Mouse (Mus musculus) liver, embryonic 11.5 days (tissue): ENCODE measurements around the gene Mrps5. TPM values are rescaled to one million over a fixed set of nuclear protein-coding genes. Genes with fewer than 3 reads are reported as not detected.

ENCODE experiments used
- ATAC-seq: fragments of 200-750 bp; cut with Nextera tagmentation; replicated peaks from 2 replicates; pipeline ENCODE4 v1.8.0; 2017; ENCODE audit warnings: moderate number of reproducible peaks, mild to moderate bottlenecking, moderate TSS enrichment, moderate library complexity; ENCODE audit not compliant: low FRiP score
- DNase-seq: peaks from one replicate; pipeline ENCODE4 v3.0.0-alpha.2; 2017; ENCODE audit warnings: low spot score
- H3K27ac ChIP-seq: fragments of 300-500 bp; sonication (generic); 2 replicates; pipeline ENCODE4 v1.5.1; 2014; ENCODE audit warnings: mild to moderate bottlenecking, low read depth, low read length, control low read depth
- H3K27me3 ChIP-seq: fragments of 300-500 bp; sonication (generic); replicated peaks from 2 replicates; pipeline ENCODE4 v1.6.1; 2014; ENCODE audit warnings: low read length, mixed read lengths; ENCODE audit not compliant: control insufficient read depth, insufficient read depth
- H3K36me3 ChIP-seq: fragments of 300-500 bp; sonication (generic); 2 replicates; pipeline ENCODE4 v1.6.1; 2014; ENCODE audit warnings: mild to moderate bottlenecking, low read length, moderate library complexity, mixed read lengths; ENCODE audit not compliant: control insufficient read depth, insufficient read depth
- H3K4me1 ChIP-seq: fragments of 300-500 bp; sonication (generic); replicated peaks from 2 replicates; pipeline ENCODE4 v1.6.1; 2014; ENCODE audit warnings: low read length, mixed read lengths; ENCODE audit not compliant: control insufficient read depth, insufficient read depth
- H3K4me2 ChIP-seq: fragments of 300-500 bp; sonication (generic); 2 replicates; pipeline ENCODE4 v1.6.1; 2014; ENCODE audit warnings: mild to moderate bottlenecking, control low read depth, moderate library complexity
- H3K4me3 ChIP-seq: fragments of 300-500 bp; sonication (generic); 2 replicates; pipeline ENCODE4 v1.5.1; 2014; ENCODE audit warnings: low read depth, low read length, control low read depth
- H3K9ac ChIP-seq: fragments of 300-500 bp; sonication (generic); 2 replicates; pipeline ENCODE4 v1.6.1; 2014; ENCODE audit warnings: low read depth, low read length, control low read depth
- H3K9me3 ChIP-seq: fragments of 300-500 bp; sonication (generic); 2 replicates; pipeline ENCODE4 v1.6.1; 2016; ENCODE audit warnings: low read length, inconsistent platforms, mixed read lengths; ENCODE audit not compliant: control insufficient read depth
- WGBS: fragments of 180-500 bp; shearing (Covaris S2); extraction: QIAGEN DNeasy Blood & Tissue Kit; methylation state at CpG from one replicate; pipeline ENCODE4 v1.1.7; 2014; 5-methylcytosine and 5-hydroxymethylcytosine counted together
- polyA plus RNA-seq: library from polyadenylated mRNA; unstranded; fragments of >200 nt; fragmentation: Nextera tagmentation; extraction: Ambion mirVana; gene quantifications from 2 replicates; pipeline ENCODE4 v1.2.1, GENCODE M21; 2014

The Mrps5 gene
- polyA plus RNA-seq, 1 experiment from 2014 or later, result 214 TPM

- H3K4me2 ChIP-seq, result no peak overlapping the region
- no peak overlapping the region for H3K27ac ChIP-seq
- no peaks in the 10 kb centered on the region for H3K27me3 ChIP-seq
- no peak overlapping the region for H3K4me3 ChIP-seq
- ATAC-seq (no peak), DNase-seq (no peak)
- no peaks in the 10 kb centered on the region for H3K4me1 ChIP-seq
- H3K9me3 ChIP-seq, result no peaks in the 10 kb centered on the region
- peaks cover 16% of the 10 kb centered on the region for H3K36me3 ChIP-seq
- H3K9ac ChIP-seq, result no peak overlapping the region
- WGBS, result 91% methylated on average over 3 of the region's 3 CpGs
These were observed 18.2 kb downstream of the Mrps5 start for GRCm38 (mm10) chr2:127605203-127605602.

GRCm38 (mm10) chr2:127608234-127608633 is 21.2 kb downstream of the Mrps5 start:
- peaks cover 4% of the 10 kb centered on the region; the same call in 1 of the 2 replicates for H3K36me3 ChIP-seq
- H3K4me1 ChIP-seq, result no peaks in the 10 kb centered on the region
- H3K4me3 ChIP-seq, result no peak overlapping the region
- WGBS, result 44% methylated on average over 3 of the region's 3 CpGs
- no peak overlapping the region for H3K4me2 ChIP-seq
- DNase-seq (no peak), ATAC-seq (no peak)
- no peaks in the 10 kb centered on the region for H3K27me3 ChIP-seq
- H3K9ac ChIP-seq, result no peak overlapping the region
- H3K27ac ChIP-seq, result no peak overlapping the region
- no peaks in the 10 kb centered on the region for H3K9me3 ChIP-seq

- WGBS, result 22% methylated on average over 5 of the region's 5 CpGs
- H3K4me2 ChIP-seq, result no peak overlapping the region
- H3K27me3 ChIP-seq, result no peaks in the 10 kb centered on the region
- H3K36me3 ChIP-seq, result peaks cover 4% of the 10 kb centered on the region; the same call in 1 of the 2 replicates
- H3K9me3 ChIP-seq, result no peaks in the 10 kb centered on the region
- DNase-seq (no peak), ATAC-seq (no peak)
- H3K27ac ChIP-seq, result no peak overlapping the region
- no peak overlapping the region for H3K4me3 ChIP-seq
- H3K9ac ChIP-seq, result no peak overlapping the region
- H3K4me1 ChIP-seq, result no peaks in the 10 kb centered on the region
These were observed 22.0 kb downstream of the Mrps5 start for GRCm38 (mm10) chr2:127608986-127609385.

GRCm38 (mm10) chr2:127611386-127611785 is 24.4 kb downstream of the Mrps5 start:
- Histone ChIP-seq H3K27ac (no peak overlapping the region), H3K4me1 (no peaks in the 10 kb centered on the region), H3K36me3 (no peaks in the 10 kb centered on the region), H3K9ac (no peak overlapping the region), H3K9me3 (no peaks in the 10 kb centered on the region), H3K4me3 (no peak overlapping the region), H3K4me2 (no peak overlapping the region), H3K27me3 (no peaks in the 10 kb centered on the region)
- WGBS, result 62% methylated on average over 4 of the region's 4 CpGs
- no peak for DNase-seq
- no peak for ATAC-seq

GRCm38 (mm10) chr2:127612288-127612687 is 25.3 kb downstream of the Mrps5 start:
- Histone ChIP-seq H3K4me2 (no peak overlapping the region), H3K4me1 (no peaks in the 10 kb centered on the region), H3K27ac (no peak overlapping the region), H3K9ac (no peak overlapping the region), H3K36me3 (no peaks in the 10 kb centered on the region), H3K27me3 (no peaks in the 10 kb centered on the region), H3K9me3 (no peaks in the 10 kb centered on the region), H3K4me3 (no peak overlapping the region)
- 92% methylated on average over 4 of the region's 4 CpGs for WGBS
- no peak for ATAC-seq
- DNase-seq, result no peak

- H3K9ac ChIP-seq, result no peak overlapping the region
- H3K4me1 ChIP-seq, result no peaks in the 10 kb centered on the region
- H3K27ac ChIP-seq, result no peak overlapping the region
- H3K27me3 ChIP-seq, result no peaks in the 10 kb centered on the region
- no peak overlapping the region for H3K4me2 ChIP-seq
- no peak overlapping the region for H3K4me3 ChIP-seq
- ATAC-seq (no peak), DNase-seq (no peak)
- H3K9me3 ChIP-seq, result no peaks in the 10 kb centered on the region
- WGBS, result 81% methylated on average over 3 of the region's 3 CpGs
- no peaks in the 10 kb centered on the region for H3K36me3 ChIP-seq
These were observed 32.3 kb downstream of the Mrps5 start for GRCm38 (mm10) chr2:127619311-127619710.

- ATAC-seq, result no peak
- Histone ChIP-seq H3K9ac (no peak overlapping the region), H3K4me1 (no peaks in the 10 kb centered on the region), H3K36me3 (no peaks in the 10 kb centered on the region), H3K27ac (no peak overlapping the region), H3K4me2 (no peak overlapping the region), H3K27me3 (no peaks in the 10 kb centered on the region), H3K9me3 (no peaks in the 10 kb centered on the region), H3K4me3 (no peak overlapping the region)
- DNase-seq, result no peak
- 55% methylated on average over 3 of the region's 3 CpGs for WGBS
These were observed 35.0 kb downstream of the Mrps5 start for GRCm38 (mm10) chr2:127622065-127622464.

GRCm38 (mm10) chr2:127624786-127625185 is 37.8 kb downstream of the Mrps5 start:
- WGBS, result 75% methylated on average over 2 of the region's 2 CpGs

GRCm38 (mm10) chr2:127625659-127626058 is 38.6 kb downstream of the Mrps5 start:
- DNase-seq (no peak), ATAC-seq (no peak)
- Histone ChIP-seq H3K27ac (no peak overlapping the region), H3K27me3 (no peaks in the 10 kb centered on the region), H3K9me3 (no peaks in the 10 kb centered on the region), H3K36me3 (no peaks in the 10 kb centered on the region), H3K4me3 (no peak overlapping the region), H3K4me2 (no peak overlapping the region), H3K4me1 (no peaks in the 10 kb centered on the region), H3K9ac (no peak overlapping the region)
- WGBS, result 60% methylated on average over 5 of the region's 5 CpGs

More at GRCm38 (mm10) chr2:127624786-127625185, 37.8 kb downstream of the Mrps5 start:
- no peak for DNase-seq
- H3K27me3 ChIP-seq, result no peaks in the 10 kb centered on the region
- no peak overlapping the region for H3K4me2 ChIP-seq
- H3K4me1 ChIP-seq, result no peaks in the 10 kb centered on the region
- ATAC-seq, result no peak
- H3K36me3 ChIP-seq, result no peaks in the 10 kb centered on the region
- no peak overlapping the region for H3K4me3 ChIP-seq
- H3K9ac ChIP-seq, result no peak overlapping the region
- no peak overlapping the region for H3K27ac ChIP-seq
- no peaks in the 10 kb centered on the region for H3K9me3 ChIP-seq
